31 mouse cellular contexts compared by ENCODE assay signal in the genomic region with DNA sequence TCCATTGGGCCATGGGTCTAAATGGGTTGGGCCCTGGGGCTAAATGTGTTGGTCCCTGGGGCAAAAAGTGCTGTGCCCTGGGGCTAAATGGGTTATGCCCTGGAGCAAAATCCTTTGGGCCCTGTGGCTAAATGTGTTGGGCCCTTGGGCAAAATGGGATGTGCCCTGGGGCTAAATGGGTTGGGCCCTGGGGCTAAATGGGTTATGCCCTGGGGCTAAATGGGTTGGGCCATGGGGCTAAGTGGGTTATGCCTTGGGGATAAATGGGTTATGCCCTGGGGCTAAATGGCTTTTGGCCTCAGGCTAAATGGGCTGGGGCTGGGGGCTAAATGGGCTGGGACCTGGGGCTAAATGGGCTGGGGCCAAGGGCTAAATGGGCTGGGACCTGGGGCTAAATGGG. TPM values are rescaled to one million over a fixed set of nuclear protein-coding genes. Genes with fewer than 3 reads are reported as not detected.
"Had no signal": no experiment of that assay in that cellular context is flagged by ENCODE, and none has a peak within 500 bp of the region (broad histone marks: within the 10 kb centered on the region; RNA-seq: fewer than 3 reads in every experiment).

No protein-coding gene starts in this region.

RNA-seq across cellular contexts. Expression of gene Vmn1r2, which starts 2.7 kb away (rescaled TPM):
- total RNA-seq: common myeloid progenitor, adult 5-6 weeks; forebrain, postnatal 0 days; gastrocnemius, adult 18-20 months; gastrocnemius, adult 2 months; gastrocnemius, adult 8-10 months; gastrocnemius, postnatal 10 days; gastrocnemius, postnatal 14 days; gastrocnemius, postnatal 25 days; gastrocnemius, postnatal 36 days; gastrocnemius, postnatal 4 days; granulocyte monocyte progenitor cell, adult 5-6 weeks; heart, adult 18-20 months; heart, adult 2 months; heart, adult 8-10 months had no signal
- polyA plus RNA-seq: cortical plate, adult 2 months; embryonic facial prominence, embryonic 10.5 days; embryonic facial prominence, embryonic 11.5 days; embryonic facial prominence, embryonic 12.5 days; embryonic facial prominence, embryonic 13.5 days; embryonic facial prominence, embryonic 14.5 days; embryonic facial prominence, embryonic 15.5 days; erythroblast, embryonic 14.5 days; forebrain, embryonic 10.5 days; forebrain, embryonic 11.5 days; forebrain, embryonic 12.5 days; forebrain, embryonic 13.5 days; forebrain, embryonic 14.5 days; forebrain, embryonic 15.5 days; forebrain, embryonic 16.5 days; forebrain, postnatal 0 days; frontal cortex, adult 2 months; gonadal fat pad, adult 2 months; heart, adult 2 months had no signal

RNA-seq across cellular contexts. Expression of gene Vmn1r3, which starts 20.7 kb away (rescaled TPM):
- total RNA-seq: common myeloid progenitor, adult 5-6 weeks; forebrain, postnatal 0 days; gastrocnemius, adult 18-20 months; gastrocnemius, adult 2 months; gastrocnemius, adult 8-10 months; gastrocnemius, postnatal 10 days; gastrocnemius, postnatal 14 days; gastrocnemius, postnatal 25 days; gastrocnemius, postnatal 36 days; gastrocnemius, postnatal 4 days; granulocyte monocyte progenitor cell, adult 5-6 weeks; heart, adult 18-20 months; heart, adult 2 months; heart, adult 8-10 months had no signal
- polyA plus RNA-seq: cortical plate, adult 2 months; embryonic facial prominence, embryonic 10.5 days; embryonic facial prominence, embryonic 11.5 days; embryonic facial prominence, embryonic 12.5 days; embryonic facial prominence, embryonic 13.5 days; embryonic facial prominence, embryonic 14.5 days; embryonic facial prominence, embryonic 15.5 days; erythroblast, embryonic 14.5 days; forebrain, embryonic 10.5 days; forebrain, embryonic 11.5 days; forebrain, embryonic 12.5 days; forebrain, embryonic 13.5 days; forebrain, embryonic 14.5 days; forebrain, embryonic 15.5 days; forebrain, embryonic 16.5 days; forebrain, postnatal 0 days; frontal cortex, adult 2 months; gonadal fat pad, adult 2 months; heart, adult 2 months had no signal
